Mouse (Mus musculus): ENCODE measurements around the gene Myo1b.
A peak's percentile ranks its signal among the peaks of the same experiment; 100 is the strongest.

The Myo1b gene

GRCm38 (mm10) chr1:51778241-51778640, 137.6 kb downstream of the Myo1b start:
- no peak for DNase-seq

DNA sequence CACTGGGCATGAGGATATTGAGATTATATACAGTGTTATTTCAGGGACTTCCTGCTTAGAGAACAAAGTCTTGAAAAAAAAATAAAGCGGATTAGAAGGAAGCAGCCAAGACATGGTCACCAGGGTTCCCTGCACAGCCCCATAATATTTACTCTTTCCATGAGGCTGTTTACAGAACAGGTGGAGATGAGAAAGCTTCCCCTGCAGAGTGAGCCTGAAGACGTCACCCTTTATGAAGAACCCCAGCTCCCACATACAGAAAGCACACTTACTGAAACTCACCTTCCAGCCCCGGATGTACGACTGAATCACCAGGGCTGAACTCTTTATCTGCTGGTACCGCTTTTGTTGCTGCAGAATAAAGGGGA, 145.4 kb downstream of the Myo1b start:
- no peak for DNase-seq

DNA sequence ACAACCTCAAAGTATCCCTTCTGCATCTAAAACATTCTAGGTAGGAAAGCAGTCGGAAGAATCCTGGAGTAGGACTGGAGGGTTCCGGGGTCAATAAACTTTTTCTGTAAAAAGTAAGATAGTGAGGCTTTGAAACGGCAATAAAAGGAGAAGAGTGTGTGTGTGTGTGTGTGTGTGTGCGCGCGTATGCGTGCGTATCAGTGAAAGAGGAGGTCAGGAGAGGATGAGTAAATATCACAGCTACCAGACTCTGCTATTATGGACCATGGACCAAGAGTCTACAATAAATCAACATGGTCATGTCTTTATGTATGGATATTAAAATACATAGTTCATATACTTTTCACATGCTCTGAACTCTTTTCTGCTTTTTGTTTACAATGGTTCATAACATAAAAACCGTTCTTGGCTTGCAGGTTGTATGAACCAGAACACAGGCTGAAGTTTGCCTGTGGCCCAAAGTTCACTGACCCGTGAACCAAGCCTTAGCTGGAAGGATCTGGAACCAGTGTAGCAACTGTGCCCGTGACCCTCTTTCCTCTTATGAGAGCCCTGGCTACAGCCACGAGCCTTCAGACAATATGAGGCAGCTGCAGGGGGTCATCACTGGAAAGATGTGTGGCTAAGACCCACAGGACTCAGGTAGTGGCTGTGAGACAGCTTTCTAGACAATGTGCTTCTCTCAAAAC, 145.9 kb downstream of the Myo1b start:
- DNase-seq: no peak

DNA sequence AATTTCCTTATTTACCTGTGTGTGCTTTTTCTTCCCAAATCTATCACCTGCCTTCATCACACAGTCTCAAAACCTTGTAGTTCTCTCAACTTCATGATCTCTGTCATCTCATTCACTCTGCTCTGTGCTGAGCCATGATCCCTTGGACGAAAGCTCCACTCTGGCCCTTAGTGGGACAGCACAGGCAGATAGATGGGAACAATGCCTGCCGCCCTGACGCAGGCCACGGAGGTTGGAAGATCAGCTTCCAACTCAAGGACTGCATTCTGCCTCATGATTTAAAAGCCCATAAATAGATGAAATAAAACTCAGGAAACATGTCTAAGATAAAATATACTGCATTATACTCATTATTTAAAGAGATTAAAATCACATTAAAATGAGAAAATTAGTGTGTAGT, 149.6 kb downstream of the Myo1b start:
- no peak for DNase-seq

DNA sequence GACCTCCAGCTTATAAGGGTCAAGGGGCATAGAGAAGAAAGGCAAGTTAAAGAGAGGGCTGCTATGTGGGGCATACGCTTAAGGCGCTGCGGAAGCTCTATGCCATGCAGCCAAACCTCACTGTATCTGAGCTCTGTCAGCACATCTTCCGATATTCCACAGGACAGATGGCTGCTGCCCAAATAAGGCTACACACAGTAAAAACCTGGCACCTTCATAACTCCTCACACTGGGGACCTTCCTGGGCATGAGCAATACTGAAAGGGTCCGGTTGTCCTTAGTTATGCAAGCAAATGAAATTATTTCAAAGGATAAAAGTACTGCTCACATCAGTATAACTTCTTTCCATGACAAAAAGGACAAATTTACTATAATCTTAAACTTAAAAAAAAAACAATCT, 150.7 kb downstream of the Myo1b start:
- DNase-seq: no peak

DNA sequence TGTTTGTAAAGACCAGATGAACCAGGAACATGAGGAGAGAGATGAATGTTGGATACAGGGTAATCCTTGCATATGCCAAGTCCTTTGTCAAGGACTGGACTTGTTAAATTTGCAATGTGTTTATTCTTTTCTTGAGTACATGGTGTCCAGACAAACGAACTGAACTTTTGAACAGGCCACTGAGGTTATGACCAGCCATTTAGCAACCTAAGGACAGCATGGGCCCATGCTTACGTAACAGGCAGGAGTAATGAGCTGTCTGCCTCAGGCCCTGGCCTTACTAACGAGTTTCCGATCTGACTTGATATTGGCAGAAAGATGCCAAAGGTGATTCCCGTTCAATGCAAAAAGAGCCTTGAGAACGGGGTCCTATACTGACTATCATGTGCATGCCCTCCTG, 156.2 kb downstream of the Myo1b start:
- no peak for DNase-seq

DNA sequence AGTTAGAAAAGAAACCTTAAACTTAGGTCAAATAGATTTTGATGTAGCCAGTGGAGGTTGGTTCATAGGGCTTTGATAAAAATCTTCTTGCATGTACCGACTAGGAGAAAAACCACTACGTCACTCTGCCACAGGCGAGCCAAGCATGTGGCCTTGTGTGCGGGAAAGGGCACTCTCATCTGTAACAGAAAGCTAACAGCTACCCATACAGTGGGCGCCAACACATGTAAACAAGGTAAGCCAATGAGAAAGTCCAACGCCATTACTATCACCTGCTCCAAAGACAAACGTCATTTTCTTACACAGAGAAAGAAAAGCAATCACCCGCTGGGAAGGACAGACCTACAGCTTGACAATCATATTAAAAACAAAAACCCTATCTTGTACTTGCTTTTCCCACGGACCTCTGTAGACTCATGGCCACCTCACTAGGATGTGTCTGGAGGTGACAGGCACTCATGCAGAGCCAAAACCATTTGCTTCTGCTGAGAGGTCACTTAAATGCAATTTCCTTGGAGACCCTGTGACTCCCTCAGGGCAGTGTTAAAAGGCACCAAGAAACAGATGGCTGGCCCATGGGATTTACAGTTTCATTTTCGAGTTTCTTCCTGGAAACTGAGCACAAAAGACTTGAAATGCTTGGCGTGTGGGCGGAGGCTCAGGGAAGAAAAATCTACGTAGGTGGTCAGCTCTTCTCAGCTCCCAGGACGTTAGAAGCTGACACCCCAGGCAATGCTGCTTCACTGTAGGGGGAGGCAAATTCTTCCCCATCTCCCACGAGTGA, 157.4 kb downstream of the Myo1b start:
- DNase-seq: peak; percentile 30

- no peak for DNase-seq
These were observed 162.2 kb downstream of the Myo1b start for GRCm38 (mm10) chr1:51753621-51754020.

DNA sequence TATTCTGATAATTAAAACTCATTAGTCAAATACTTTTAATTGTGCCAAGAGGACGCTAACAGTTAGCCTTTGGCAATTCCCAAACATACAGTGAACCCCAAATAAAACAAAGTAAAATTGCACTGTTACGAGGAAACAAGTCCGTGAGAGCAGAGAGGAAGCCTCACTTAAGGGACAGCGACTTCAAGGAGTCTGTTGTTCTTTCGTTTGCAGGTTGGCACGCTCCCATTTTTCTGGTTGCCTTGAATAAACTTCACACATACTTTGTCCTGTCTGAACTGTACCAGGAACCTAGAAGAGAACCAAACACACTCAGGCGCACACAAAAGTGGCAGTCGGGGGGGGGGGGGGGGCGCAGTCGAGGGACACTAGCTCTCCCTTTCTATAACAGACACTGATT, 164.9 kb downstream of the Myo1b start:
- DNase-seq: no peak

DNA sequence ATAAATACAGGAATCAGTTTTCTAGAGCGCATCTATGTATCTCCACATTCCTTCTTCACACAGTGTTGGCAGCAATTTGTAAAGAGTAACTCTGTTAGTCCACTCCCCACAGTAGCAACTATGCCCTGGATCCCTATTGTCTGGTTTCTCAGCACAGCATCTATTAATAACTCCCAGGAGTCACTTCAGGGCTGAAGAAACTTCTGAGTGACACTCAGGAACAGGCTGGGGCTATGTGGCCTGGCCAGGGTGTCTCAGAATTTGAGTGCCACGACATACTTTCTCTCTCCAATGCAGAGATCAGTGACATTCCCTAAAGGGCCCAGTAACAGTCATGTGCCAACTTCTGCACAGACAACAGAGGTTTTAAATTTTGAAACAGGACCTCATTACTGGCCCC, 167.6 kb downstream of the Myo1b start:
- no peak for DNase-seq

GRCm38 (mm10) chr1:51747494-51747893, 168.4 kb downstream of the Myo1b start:
- peak; percentile 22 for DNase-seq

DNA sequence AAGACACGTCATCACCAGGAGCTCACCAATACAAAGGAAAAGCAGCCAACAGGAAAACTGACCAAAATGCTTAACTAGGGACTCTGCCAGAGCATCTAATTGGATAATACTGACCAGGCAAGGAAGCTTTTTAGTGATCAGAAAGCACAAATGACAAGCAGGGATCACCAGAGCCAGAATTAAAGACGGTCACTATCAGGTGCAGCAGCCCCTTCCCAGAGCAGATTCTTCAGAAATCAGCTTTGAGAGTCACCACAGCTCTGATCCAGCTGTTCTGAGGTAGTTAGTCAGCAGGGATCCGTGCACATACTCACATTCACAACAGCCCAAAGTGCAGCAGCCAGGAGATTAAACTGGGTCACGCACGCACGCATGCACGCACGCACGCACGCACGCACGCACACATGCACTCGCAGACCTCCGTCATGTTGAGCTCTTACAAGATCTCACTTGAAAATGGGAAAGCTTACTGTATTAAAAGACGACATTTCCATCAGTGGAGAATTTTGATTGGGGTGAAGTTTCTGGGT, 169.1 kb downstream of the Myo1b start:
- no peak for DNase-seq

DNA sequence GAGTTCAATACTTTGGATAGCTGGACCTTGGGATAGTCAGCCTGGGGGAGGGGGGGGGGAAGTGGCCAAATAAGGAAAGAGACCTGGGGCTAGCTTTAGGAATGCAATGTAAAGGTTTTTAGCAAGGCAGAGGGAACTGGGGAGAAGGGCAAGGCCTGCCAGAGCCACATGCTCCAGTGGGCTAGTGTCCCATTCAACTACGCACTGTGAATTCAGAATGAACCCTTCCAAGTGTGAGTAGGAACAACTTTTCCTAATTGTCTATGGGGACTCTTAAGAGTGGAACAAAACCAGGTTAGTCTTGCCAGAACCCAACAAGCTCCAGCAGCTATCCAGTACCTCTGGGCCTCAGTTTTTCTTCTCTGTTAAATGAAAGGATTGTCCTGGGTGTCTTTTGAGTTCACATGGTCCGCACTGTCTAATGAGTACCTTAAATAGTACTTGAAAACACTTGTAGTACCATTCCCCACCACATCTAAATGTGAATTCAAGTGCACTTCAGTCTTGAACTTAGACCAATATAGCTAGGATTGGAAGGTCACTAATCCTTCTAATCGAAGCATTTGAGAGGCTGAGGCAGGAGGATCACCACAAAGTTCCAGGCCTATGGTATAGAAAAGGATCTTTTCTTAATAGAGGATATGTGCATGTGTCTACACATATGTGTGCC, 172.0 kb downstream of the Myo1b start:
- no peak for DNase-seq

GRCm38 (mm10) chr1:51742586-51742985, 173.3 kb downstream of the Myo1b start:
- DNase-seq: no peak

DNA sequence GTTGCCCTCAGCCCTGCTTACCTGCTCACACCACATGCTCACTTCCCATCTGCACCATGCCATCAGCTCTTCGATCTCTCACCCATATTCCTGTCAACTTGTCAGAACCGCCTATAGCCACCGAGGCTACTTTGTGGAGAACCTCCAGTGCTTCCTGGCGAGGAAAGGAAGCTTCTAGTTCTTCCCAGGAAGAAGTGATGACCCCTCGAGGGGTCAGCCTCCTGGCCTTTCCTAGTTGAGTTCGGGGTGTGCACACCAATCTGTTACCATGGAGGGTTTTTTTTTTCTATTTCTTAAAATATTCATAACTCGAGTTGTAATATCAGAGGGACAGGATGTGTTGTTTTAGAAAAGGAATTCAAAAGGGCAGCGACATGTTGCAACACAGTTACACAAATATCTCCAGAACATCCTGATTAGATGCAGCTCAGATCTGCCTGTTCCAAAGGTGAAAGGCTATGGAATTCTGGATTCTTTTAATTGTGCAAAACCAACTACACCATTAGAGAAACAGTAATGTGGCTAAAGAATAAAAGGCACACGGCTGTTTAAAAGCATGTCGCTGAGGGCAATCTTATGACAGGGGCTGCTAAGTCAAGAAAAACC, 175.1 kb downstream of the Myo1b start:
- DNase-seq: no peak

DNA sequence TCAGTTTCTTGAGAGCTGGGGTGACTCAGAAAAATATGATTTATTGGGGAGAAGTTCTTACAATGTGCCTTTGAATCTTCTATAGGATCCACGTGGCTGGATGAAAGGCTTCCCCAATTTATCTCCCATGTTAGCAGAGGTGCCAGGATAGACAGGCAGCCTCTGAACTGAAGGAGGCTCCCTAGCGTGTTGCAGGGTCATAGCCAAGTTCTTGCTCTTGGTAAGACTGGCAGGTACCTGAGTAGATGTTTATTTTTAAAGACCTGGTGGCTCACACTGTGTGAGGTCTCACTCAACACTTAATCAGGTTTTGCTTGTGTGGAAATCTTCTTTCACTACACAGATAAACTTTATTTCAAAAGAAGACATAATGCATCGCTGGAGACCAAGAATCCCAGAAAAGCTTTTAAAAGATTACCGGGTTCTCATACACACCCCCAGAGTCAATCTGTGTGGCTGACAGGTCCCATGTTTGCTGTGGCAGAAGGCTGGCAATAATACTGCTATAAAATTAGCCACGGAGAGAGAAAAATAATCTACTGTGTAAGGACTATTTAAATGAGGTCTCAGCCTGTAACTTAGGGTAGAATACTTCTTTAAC, 176.5 kb downstream of the Myo1b start:
- no peak for DNase-seq

DNA sequence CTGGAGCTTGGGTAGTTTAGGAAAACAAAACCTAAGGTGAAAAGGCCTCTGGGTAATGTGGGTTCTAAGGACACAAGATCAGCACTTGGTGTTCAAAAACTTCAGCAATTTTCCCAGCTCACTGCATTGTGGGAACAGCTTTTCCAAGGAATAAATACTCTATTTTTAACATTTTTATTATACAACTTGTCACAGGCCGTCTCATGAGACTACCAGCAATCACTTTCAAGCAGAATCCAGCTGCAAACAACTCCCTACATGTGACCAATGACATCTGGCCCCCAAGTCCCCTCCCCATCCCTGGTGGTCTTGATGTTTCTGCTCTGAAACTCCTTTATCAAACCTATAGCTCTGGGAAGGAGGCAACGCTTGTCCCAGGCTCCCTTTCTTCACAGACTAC, 179.0 kb downstream of the Myo1b start:
- DNase-seq: no peak

DNA sequence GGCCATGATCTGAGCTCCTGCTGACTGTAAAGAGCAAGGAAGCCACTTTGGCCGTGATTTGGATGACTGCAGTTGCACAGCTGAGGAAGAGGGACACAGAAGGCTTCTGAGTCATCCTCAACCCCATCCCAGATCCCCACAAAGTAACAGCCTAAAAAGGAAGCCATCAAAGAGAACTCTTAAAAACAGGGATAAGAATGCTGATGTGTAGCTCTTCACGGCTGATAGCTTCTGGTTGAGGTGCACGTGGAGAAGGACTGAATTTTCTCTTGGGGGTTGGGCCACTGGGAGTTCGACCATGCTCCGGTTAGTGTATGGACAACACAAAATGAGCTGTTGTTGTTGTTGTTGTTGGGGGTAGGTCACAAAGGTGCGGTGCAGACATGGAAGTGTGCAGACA, 181.2 kb downstream of the Myo1b start:
- DNase-seq: no peak

GRCm38 (mm10) chr1:51729407-51729806, 186.5 kb downstream of the Myo1b start:
- DNase-seq: no peak

GRCm38 (mm10) chr1:51728816-51729215, 187.1 kb downstream of the Myo1b start:
- DNase-seq: no peak

DNA sequence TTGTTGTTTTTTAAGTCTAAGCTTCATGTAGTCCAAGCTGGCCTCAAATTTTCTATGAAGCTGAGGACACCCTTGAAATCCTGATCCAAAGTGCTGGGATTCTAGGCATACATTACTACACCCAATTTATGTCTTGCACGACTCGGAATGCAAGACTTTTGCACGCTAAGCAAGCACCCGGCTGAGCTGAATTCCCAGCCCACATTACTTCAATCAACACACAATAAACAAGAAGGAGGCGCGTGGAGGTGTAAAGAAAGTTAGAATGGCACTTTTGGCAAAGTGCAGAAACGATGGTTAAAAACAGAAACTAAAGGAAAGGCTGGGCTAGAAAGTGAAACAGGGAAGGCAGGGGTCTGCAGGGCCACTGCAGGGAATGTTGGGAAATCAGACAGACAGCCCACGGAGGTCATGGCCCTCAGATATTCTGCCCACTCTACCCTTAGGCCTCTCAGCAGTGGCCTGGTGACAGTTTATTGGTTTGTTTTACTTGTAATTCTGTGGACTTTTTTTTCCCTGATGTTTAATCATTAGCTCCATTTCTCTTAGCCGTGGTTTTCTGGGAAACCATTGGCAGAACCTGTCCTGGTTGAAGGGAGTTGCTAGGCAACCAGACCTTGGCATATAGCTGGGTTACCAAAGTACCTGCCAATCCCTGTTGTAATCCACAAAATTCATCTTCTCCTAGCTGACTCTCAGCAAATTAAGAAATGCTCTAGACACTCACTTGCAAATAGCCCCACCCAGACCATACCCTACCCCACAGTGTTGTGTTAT, 195.8 kb downstream of the Myo1b start:
- no peak for DNase-seq

DNA sequence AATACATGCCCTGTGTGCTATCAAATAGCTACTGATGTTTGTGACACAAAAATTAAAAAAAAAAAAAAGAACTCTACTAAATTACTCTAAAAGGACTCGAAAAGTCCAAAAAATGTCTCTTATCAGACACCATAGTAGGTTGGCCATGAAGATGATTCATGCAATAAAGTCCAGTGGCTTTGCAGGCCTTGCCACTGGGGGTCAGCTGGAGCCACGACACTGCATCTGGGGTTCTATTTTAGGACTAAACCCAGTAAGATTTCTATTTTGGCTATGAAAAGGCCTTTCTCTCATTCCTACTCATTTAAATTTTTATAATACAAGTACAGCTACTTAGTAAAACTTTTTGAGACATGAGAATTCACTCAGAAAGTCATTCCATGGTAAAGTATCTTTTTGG, 205.0 kb downstream of the Myo1b start:
- no peak for DNase-seq
